Mouse (Mus musculus): ENCODE measurements around the gene Dzip1. TPM values are rescaled to one million over a fixed set of nuclear protein-coding genes. Genes with fewer than 3 reads are reported as not detected.

Dzip1 gene
- polyA plus RNA-seq, 1 experiment from 2014 or later: 1.6 TPM

GRCm38 (mm10) chr14:118899940-118900339, 25.3 kb downstream of the Dzip1 start:
- Histone ChIP-seq H3K9ac (no peak overlapping the region), H3K27me3 (no peaks in the 10 kb centered on the region), H3K27ac (replicated peaks) (no peak overlapping the region), H3K36me3 (replicated peaks) (no peaks in the 10 kb centered on the region), H3K4me2 (no peak overlapping the region), H3K4me1 (replicated peaks) (0 out of 2 replicates have a peak, but pooled peaks cover 2% of the 10 kb centered on the region), H3K4me3 (replicated peaks) (no peak overlapping the region), H3K9me3 (replicated peaks) (no peaks in the 10 kb centered on the region)
- 67% methylated on average over 11 of the region's 11 CpGs for WGBS (ENCODE audit: insufficient replicate concordance)
- no peak for ATAC-seq (ENCODE audit: insufficient read depth)

- Histone ChIP-seq H3K36me3 (replicated peaks) (no peaks in the 10 kb centered on the region), H3K27ac (replicated peaks) (no peak overlapping the region), H3K27me3 (no peaks in the 10 kb centered on the region), H3K4me2 (no peak overlapping the region), H3K4me1 (replicated peaks) (no peaks in the 10 kb centered on the region), H3K9ac (no peak overlapping the region), H3K4me3 (replicated peaks) (no peak overlapping the region), H3K9me3 (replicated peaks) (no peaks in the 10 kb centered on the region)
- WGBS (ENCODE audit: insufficient replicate concordance): 72% methylated on average over 10 of the region's 10 CpGs
- no peak for ATAC-seq (ENCODE audit: insufficient read depth)
Observed at GRCm38 (mm10) chr14:118895655-118896054, 29.6 kb downstream of the Dzip1 start.

GRCm38 (mm10) chr14:118895228-118895627, 30.0 kb downstream of the Dzip1 start:
- H3K9me3 ChIP-seq (replicated peaks): no peaks in the 10 kb centered on the region
- WGBS (ENCODE audit: insufficient replicate concordance): 79% methylated on average over 7 of the region's 7 CpGs
- no peaks in the 10 kb centered on the region for H3K27me3 ChIP-seq
- no peak overlapping the region for H3K9ac ChIP-seq
- H3K4me1 ChIP-seq (replicated peaks): no peaks in the 10 kb centered on the region
- H3K27ac ChIP-seq (replicated peaks): no peak overlapping the region
- ATAC-seq (ENCODE audit: insufficient read depth): no peak
- H3K4me3 ChIP-seq (replicated peaks): no peak overlapping the region
- no peak overlapping the region for H3K4me2 ChIP-seq
- no peaks in the 10 kb centered on the region for H3K36me3 ChIP-seq (replicated peaks)

- no peak overlapping the region for H3K4me2 ChIP-seq
- H3K36me3 ChIP-seq (replicated peaks): no peaks in the 10 kb centered on the region
- 77% methylated on average over 4 of the region's 4 CpGs for WGBS (ENCODE audit: insufficient replicate concordance)
- H3K4me3 ChIP-seq (replicated peaks): no peak overlapping the region
- no peaks in the 10 kb centered on the region for H3K27me3 ChIP-seq
- no peaks in the 10 kb centered on the region for H3K9me3 ChIP-seq (replicated peaks)
- no peak for ATAC-seq (ENCODE audit: insufficient read depth)
- no peak overlapping the region for H3K9ac ChIP-seq
- no peak overlapping the region for H3K27ac ChIP-seq (replicated peaks)
- H3K4me1 ChIP-seq (replicated peaks): peaks cover 3% of the 10 kb centered on the region
Observed at GRCm38 (mm10) chr14:118890101-118890500, 35.2 kb downstream of the Dzip1 start.

GRCm38 (mm10) chr14:118884250-118884556, 41.1 kb downstream of the Dzip1 start:
- no peaks in the 10 kb centered on the region for H3K36me3 ChIP-seq (replicated peaks)
- no peak overlapping the region for H3K4me3 ChIP-seq (replicated peaks)
- H3K9ac ChIP-seq: no peak overlapping the region
- ATAC-seq (ENCODE audit: insufficient read depth): peak; percentile 67
- WGBS (ENCODE audit: insufficient replicate concordance): 53% methylated on average over 7 of the region's 7 CpGs
- H3K4me2 ChIP-seq: peak overlapping the region; percentile 50; the same call in 1 of the 2 replicates
- no peaks in the 10 kb centered on the region for H3K27me3 ChIP-seq
- H3K9me3 ChIP-seq (replicated peaks): no peaks in the 10 kb centered on the region
- peaks cover 30% of the 10 kb centered on the region for H3K4me1 ChIP-seq (replicated peaks)
- peak overlapping the region; percentile 74 for H3K27ac ChIP-seq (replicated peaks)

- Histone ChIP-seq H3K4me3 (replicated peaks) (peak overlapping the region; percentile 32), H3K4me1 (replicated peaks) (peaks cover 30% of the 10 kb centered on the region), H3K4me2 (peak overlapping the region; percentile 50), H3K9ac (peak overlapping the region; percentile 3; the same call in 1 of the 2 replicates), H3K36me3 (replicated peaks) (no peaks in the 10 kb centered on the region), H3K9me3 (replicated peaks) (no peaks in the 10 kb centered on the region), H3K27ac (replicated peaks) (peak overlapping the region; percentile 74), H3K27me3 (no peaks in the 10 kb centered on the region)
- ATAC-seq (ENCODE audit: insufficient read depth): peak; percentile 89
- 50% methylated on average over 18 of the region's 18 CpGs for WGBS (ENCODE audit: insufficient replicate concordance)
Observed at GRCm38 (mm10) chr14:118883344-118884249, 41.7 kb downstream of the Dzip1 start.

GRCm38 (mm10) chr14:118880696-118881095, 44.6 kb downstream of the Dzip1 start:
- no peaks in the 10 kb centered on the region for H3K27me3 ChIP-seq
- ATAC-seq (ENCODE audit: insufficient read depth): no peak
- no peak overlapping the region for H3K27ac ChIP-seq (replicated peaks)
- H3K4me3 ChIP-seq (replicated peaks): no peak overlapping the region
- H3K9me3 ChIP-seq (replicated peaks): no peaks in the 10 kb centered on the region
- H3K4me2 ChIP-seq: no peak overlapping the region
- peaks cover 30% of the 10 kb centered on the region for H3K4me1 ChIP-seq (replicated peaks)
- no peak overlapping the region for H3K9ac ChIP-seq
- WGBS (ENCODE audit: insufficient replicate concordance): 83% methylated on average over 10 of the region's 10 CpGs
- H3K36me3 ChIP-seq (replicated peaks): no peaks in the 10 kb centered on the region

GRCm38 (mm10) chr14:118878346-118878910, 46.8 kb downstream of the Dzip1 start:
- H3K27me3 ChIP-seq: no peaks in the 10 kb centered on the region
- no peak overlapping the region for H3K4me3 ChIP-seq (replicated peaks)
- H3K4me1 ChIP-seq (replicated peaks): peaks cover 10% of the 10 kb centered on the region
- H3K9ac ChIP-seq: no peak overlapping the region
- H3K27ac ChIP-seq (replicated peaks): no peak overlapping the region
- H3K36me3 ChIP-seq (replicated peaks): no peaks in the 10 kb centered on the region
- H3K4me2 ChIP-seq: no peak overlapping the region
- 74% methylated on average over 11 of the region's 11 CpGs for WGBS (ENCODE audit: insufficient replicate concordance)
- no peak for ATAC-seq (ENCODE audit: insufficient read depth)
- H3K9me3 ChIP-seq (replicated peaks): no peaks in the 10 kb centered on the region

- no peak for ATAC-seq (ENCODE audit: insufficient read depth)
- 59% methylated on average over 10 of the region's 10 CpGs for WGBS (ENCODE audit: insufficient replicate concordance)
- H3K4me3 ChIP-seq (replicated peaks): no peak overlapping the region
- H3K4me2 ChIP-seq: no peak overlapping the region
- H3K4me1 ChIP-seq (replicated peaks): peaks cover 6% of the 10 kb centered on the region
- H3K9me3 ChIP-seq (replicated peaks): no peaks in the 10 kb centered on the region
- H3K36me3 ChIP-seq (replicated peaks): no peaks in the 10 kb centered on the region
- no peaks in the 10 kb centered on the region for H3K27me3 ChIP-seq
- no peak overlapping the region for H3K27ac ChIP-seq (replicated peaks)
- no peak overlapping the region for H3K9ac ChIP-seq
Observed at GRCm38 (mm10) chr14:118874786-118875415, 50.4 kb downstream of the Dzip1 start.

GRCm38 (mm10) chr14:118874126-118874525, 51.1 kb downstream of the Dzip1 start:
- H3K9me3 ChIP-seq (replicated peaks): no peaks in the 10 kb centered on the region

GRCm38 (mm10) chr14:118869712-118870111, 55.5 kb downstream of the Dzip1 start:
- peak overlapping the region; percentile 40 for H3K4me2 ChIP-seq
- no peak overlapping the region for H3K4me3 ChIP-seq (replicated peaks)
- H3K4me1 ChIP-seq (replicated peaks): peaks cover 34% of the 10 kb centered on the region
- H3K9ac ChIP-seq: no peak overlapping the region
- WGBS (ENCODE audit: insufficient replicate concordance): 41% methylated on average over 6 of the region's 6 CpGs
- no peaks in the 10 kb centered on the region for H3K36me3 ChIP-seq (replicated peaks)
- peak; percentile 89 for ATAC-seq (ENCODE audit: insufficient read depth)
- H3K27me3 ChIP-seq: no peaks in the 10 kb centered on the region
- no peak overlapping the region; the same call in 1 of the 2 replicates for H3K27ac ChIP-seq (replicated peaks)
- H3K9me3 ChIP-seq (replicated peaks): no peaks in the 10 kb centered on the region

More at GRCm38 (mm10) chr14:118874126-118874525, 51.1 kb downstream of the Dzip1 start:
- H3K4me1 ChIP-seq (replicated peaks): peaks cover 13% of the 10 kb centered on the region
- H3K27ac ChIP-seq (replicated peaks): no peak overlapping the region
- H3K27me3 ChIP-seq: no peaks in the 10 kb centered on the region
- H3K4me3 ChIP-seq (replicated peaks): no peak overlapping the region
- ATAC-seq (ENCODE audit: insufficient read depth): no peak
- H3K4me2 ChIP-seq: no peak overlapping the region
- H3K9ac ChIP-seq: no peak overlapping the region
- WGBS (ENCODE audit: insufficient replicate concordance): 34% methylated on average over 4 of the region's 4 CpGs
- no peaks in the 10 kb centered on the region for H3K36me3 ChIP-seq (replicated peaks)

Measured in liver, embryonic 15.5 days (tissue).